Mouse (Mus musculus): ENCODE measurements around the gene Nfkbia. TPM values are rescaled to one million over a fixed set of nuclear protein-coding genes. Genes with fewer than 3 reads are reported as not detected.

Nfkbia gene
- polyA plus RNA-seq, 1 experiment from 2014 or later: 119 TPM

DNA sequence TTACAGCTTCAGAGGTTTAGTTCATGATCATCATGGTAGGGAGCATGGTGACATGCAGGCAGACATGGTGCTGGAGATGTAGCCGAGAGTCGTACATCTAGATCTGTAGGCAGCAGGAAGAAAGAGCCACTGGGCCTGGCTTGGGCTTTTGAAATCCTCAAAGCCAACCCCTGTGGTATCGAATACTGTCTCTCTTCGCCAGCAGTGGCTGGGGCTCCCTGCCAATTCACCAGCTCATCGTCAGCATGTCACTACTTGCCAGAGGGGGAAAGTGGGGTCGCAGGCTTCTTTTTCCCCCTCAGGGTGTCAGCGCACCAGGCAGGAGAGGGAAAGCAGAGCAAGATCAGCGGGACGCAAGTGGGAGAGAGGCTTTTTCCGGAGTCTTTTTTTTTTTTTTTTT, 37.2 kb downstream of the Nfkbia start:
- ATAC-seq (ENCODE audit: low FRiP score, low TSS enrichment): no peak
- no peaks in the 10 kb centered on the region for H3K36me3 ChIP-seq (ENCODE audit: control insufficient read depth, insufficient read depth, low read length)

DNA sequence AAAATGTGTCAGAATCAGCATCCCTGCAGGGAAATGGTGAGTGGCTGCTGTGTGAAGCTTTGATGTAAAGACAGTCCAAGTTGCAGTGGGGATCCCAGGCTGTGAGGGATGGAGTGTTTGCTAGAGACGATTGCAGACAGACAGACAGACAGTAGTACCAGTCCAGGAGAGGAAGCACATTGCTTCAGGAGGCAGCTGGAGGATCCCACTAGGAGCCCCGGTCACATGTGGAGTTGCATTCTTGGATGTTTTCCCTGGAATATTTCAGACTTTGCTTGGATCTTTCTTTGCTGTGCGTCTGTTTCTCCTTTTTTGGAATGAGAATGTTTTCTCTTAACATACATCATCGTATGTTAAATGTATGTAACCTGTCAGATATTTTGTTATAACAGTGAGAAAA, 38.5 kb downstream of the Nfkbia start:
- H3K4me1 ChIP-seq (replicated peaks; ENCODE audit: control insufficient read depth, insufficient read depth): peaks cover 4% of the 10 kb centered on the region; the same call in 1 of the 2 replicates
- ATAC-seq (ENCODE audit: low FRiP score, low TSS enrichment) (no peak), DNase-seq (ENCODE audit: low spot score) (no peak)
- H3K27me3 ChIP-seq (ENCODE audit: control insufficient read depth, insufficient read depth, low read length): no peaks in the 10 kb centered on the region
- no peaks in the 10 kb centered on the region for H3K36me3 ChIP-seq (ENCODE audit: control insufficient read depth, insufficient read depth, low read length)
- H3K4me3 ChIP-seq (ENCODE audit: low read depth, low read length): no peak overlapping the region
- no peak overlapping the region for H3K9ac ChIP-seq (ENCODE audit: low read length)
- 45% methylated on average over 4 of the region's 4 CpGs for whole genome bisulfite sequencing
- H3K4me2 ChIP-seq (replicated peaks; ENCODE audit: low read depth): no peak overlapping the region
- no peak for TF ChIP-seq EP300 (optimal IDR thresholded peaks at IDR 0.05)
- H3K27ac ChIP-seq (replicated peaks): peak overlapping the region; percentile 49; the same call in 1 of the 2 replicates
- no peaks in the 10 kb centered on the region for H3K9me3 ChIP-seq (ENCODE audit: control insufficient read depth, low read length)

More for the DNA sequence above, 37.2 kb downstream of the Nfkbia start:
- DNase-seq (ENCODE audit: low spot score): no peak
- H3K27ac ChIP-seq (replicated peaks): no peak overlapping the region
- H3K27me3 ChIP-seq (ENCODE audit: control insufficient read depth, insufficient read depth, low read length): no peaks in the 10 kb centered on the region
- no peak overlapping the region for H3K9ac ChIP-seq (ENCODE audit: low read length)
- H3K9me3 ChIP-seq (ENCODE audit: control insufficient read depth, low read length): no peaks in the 10 kb centered on the region
- H3K4me3 ChIP-seq (ENCODE audit: low read depth, low read length): no peak overlapping the region
- peaks cover 9% of the 10 kb centered on the region; the same call in 1 of the 2 replicates for H3K4me1 ChIP-seq (replicated peaks; ENCODE audit: control insufficient read depth, insufficient read depth)
- H3K4me2 ChIP-seq (replicated peaks; ENCODE audit: low read depth): no peak overlapping the region
- TF ChIP-seq CTCF (IDR thresholded peaks at IDR 0.05; ENCODE audit: low read depth) (no peak), EP300 (optimal IDR thresholded peaks at IDR 0.05) (no peak)
- 79% methylated on average over 9 of the region's 10 CpGs for WGBS

DNA sequence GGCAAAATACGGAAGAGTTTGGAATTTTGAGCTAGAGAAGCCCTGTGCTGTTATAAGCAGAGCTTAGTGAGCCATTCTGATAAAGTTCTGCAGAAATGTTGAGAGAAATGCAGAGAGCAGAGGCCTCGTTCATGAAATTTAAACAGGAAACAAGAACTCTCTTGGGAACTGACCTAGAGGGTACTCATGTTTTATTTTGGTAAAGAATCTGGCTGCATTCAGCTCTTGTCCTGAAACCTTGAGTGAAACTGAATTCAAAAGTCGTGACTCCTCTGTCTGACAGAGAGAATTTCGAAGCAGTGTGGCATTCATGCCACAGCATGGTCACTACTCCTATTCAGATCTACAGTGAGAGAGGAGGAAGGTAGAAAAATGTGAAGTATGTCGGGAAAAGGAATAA, 39.6 kb downstream of the Nfkbia start:
- H3K4me1 ChIP-seq (replicated peaks; ENCODE audit: control insufficient read depth, insufficient read depth): peaks cover 2% of the 10 kb centered on the region; the same call in 1 of the 2 replicates
- H3K27me3 ChIP-seq (ENCODE audit: control insufficient read depth, insufficient read depth, low read length): no peaks in the 10 kb centered on the region
- H3K9me3 ChIP-seq (ENCODE audit: control insufficient read depth, low read length): no peaks in the 10 kb centered on the region
- no peaks in the 10 kb centered on the region for H3K36me3 ChIP-seq (ENCODE audit: control insufficient read depth, insufficient read depth, low read length)
- DNase-seq (ENCODE audit: low spot score): no peak
- H3K27ac ChIP-seq (replicated peaks): 0 out of 2 replicates have a peak overlapping the region, but pooled peaks have one; percentile 24
- no peak overlapping the region for H3K4me3 ChIP-seq (ENCODE audit: low read depth, low read length)
- no peak for ATAC-seq (ENCODE audit: low FRiP score, low TSS enrichment)
- TF ChIP-seq EP300 (optimal IDR thresholded peaks at IDR 0.05) (no peak), CTCF (IDR thresholded peaks at IDR 0.05; ENCODE audit: low read depth) (no peak)
- no peak overlapping the region for H3K4me2 ChIP-seq (replicated peaks; ENCODE audit: low read depth)
- H3K9ac ChIP-seq (ENCODE audit: low read length): no peak overlapping the region
- 34% methylated on average over 5 of the region's 5 CpGs for WGBS

GRCm38 (mm10) chr12:55450421-55450820, 42.0 kb downstream of the Nfkbia start:
- WGBS: 21% methylated on average over 16 of the region's 16 CpGs
- peak; percentile 26 for DNase-seq (ENCODE audit: low spot score)
- ATAC-seq (ENCODE audit: low FRiP score, low TSS enrichment): peak; percentile 31; the same call in 1 of the 2 replicates
- peaks cover 5% of the 10 kb centered on the region; the same call in 1 of the 2 replicates for H3K4me1 ChIP-seq (replicated peaks; ENCODE audit: control insufficient read depth, insufficient read depth)
- no peaks in the 10 kb centered on the region for H3K36me3 ChIP-seq (ENCODE audit: control insufficient read depth, insufficient read depth, low read length)
- H3K9me3 ChIP-seq (ENCODE audit: control insufficient read depth, low read length): no peaks in the 10 kb centered on the region
- H3K9ac ChIP-seq (ENCODE audit: low read length): no peak overlapping the region
- H3K4me3 ChIP-seq (ENCODE audit: low read depth, low read length): no peak overlapping the region
- peak overlapping the region; percentile 26; the same call in 1 of the 2 replicates for H3K4me2 ChIP-seq (replicated peaks; ENCODE audit: low read depth)
- H3K27me3 ChIP-seq (ENCODE audit: control insufficient read depth, insufficient read depth, low read length): no peaks in the 10 kb centered on the region
- H3K27ac ChIP-seq (replicated peaks): no peak overlapping the region
- TF ChIP-seq EP300 (optimal IDR thresholded peaks at IDR 0.05) (no peak), CTCF (IDR thresholded peaks at IDR 0.05; ENCODE audit: low read depth) (no peak)

- WGBS: 100% methylated on average over 2 of the region's 2 CpGs
- H3K4me2 ChIP-seq (replicated peaks; ENCODE audit: low read depth): no peak overlapping the region
- no peak overlapping the region for H3K9ac ChIP-seq (ENCODE audit: low read length)
- ATAC-seq (ENCODE audit: low FRiP score, low TSS enrichment) (no peak), DNase-seq (ENCODE audit: low spot score) (no peak)
- H3K27me3 ChIP-seq (ENCODE audit: control insufficient read depth, insufficient read depth, low read length): no peaks in the 10 kb centered on the region
- H3K27ac ChIP-seq (replicated peaks): no peak overlapping the region
- TF ChIP-seq CTCF (IDR thresholded peaks at IDR 0.05; ENCODE audit: low read depth) (no peak), EP300 (optimal IDR thresholded peaks at IDR 0.05) (no peak)
- no peaks in the 10 kb centered on the region for H3K36me3 ChIP-seq (ENCODE audit: control insufficient read depth, insufficient read depth, low read length)
- peaks cover 5% of the 10 kb centered on the region; the same call in 1 of the 2 replicates for H3K4me1 ChIP-seq (replicated peaks; ENCODE audit: control insufficient read depth, insufficient read depth)
- H3K4me3 ChIP-seq (ENCODE audit: low read depth, low read length): no peak overlapping the region
- H3K9me3 ChIP-seq (ENCODE audit: control insufficient read depth, low read length): no peaks in the 10 kb centered on the region
Observed at GRCm38 (mm10) chr12:55449048-55449447, 43.4 kb downstream of the Nfkbia start.

DNA sequence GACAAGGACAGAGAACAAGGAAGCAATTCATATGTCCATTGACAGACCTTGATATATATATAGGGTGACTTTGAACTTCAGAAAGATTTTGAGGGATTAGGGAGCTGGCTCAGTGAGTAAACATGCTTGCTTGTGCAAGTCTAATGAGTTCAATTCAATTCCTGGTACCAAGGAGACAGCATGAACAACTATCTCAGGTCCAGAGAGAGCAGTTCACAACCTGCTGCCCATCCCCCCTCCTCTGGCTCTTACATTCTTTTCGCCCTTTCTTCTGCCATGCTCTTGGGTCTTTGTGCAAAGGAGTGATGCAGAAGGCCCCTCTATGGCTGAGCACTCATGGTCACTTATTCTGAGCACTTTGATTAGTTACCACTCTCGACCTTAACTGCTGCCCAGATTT, 44.0 kb downstream of the Nfkbia start:
- Histone ChIP-seq H3K4me3 (ENCODE audit: low read depth, low read length) (no peak overlapping the region), H3K9me3 (ENCODE audit: control insufficient read depth, low read length) (no peaks in the 10 kb centered on the region), H3K27me3 (ENCODE audit: control insufficient read depth, insufficient read depth, low read length) (no peaks in the 10 kb centered on the region), H3K4me2 (replicated peaks; ENCODE audit: low read depth) (no peak overlapping the region), H3K27ac (replicated peaks) (0 out of 2 replicates have a peak overlapping the region, but pooled peaks have one; percentile 18), H3K4me1 (replicated peaks; ENCODE audit: control insufficient read depth, insufficient read depth) (peaks cover 9% of the 10 kb centered on the region; the same call in 1 of the 2 replicates), H3K9ac (ENCODE audit: low read length) (no peak overlapping the region), H3K36me3 (ENCODE audit: control insufficient read depth, insufficient read depth, low read length) (no peaks in the 10 kb centered on the region)
- no peak for TF ChIP-seq CTCF (IDR thresholded peaks at IDR 0.05; ENCODE audit: low read depth)
- no peak for TF ChIP-seq EP300 (optimal IDR thresholded peaks at IDR 0.05)
- 70% methylated on average over 2 of the region's 2 CpGs for WGBS
- DNase-seq (ENCODE audit: low spot score) (no peak), ATAC-seq (ENCODE audit: low FRiP score, low TSS enrichment) (no peak)
